ENCODE assay signal across 30 mouse cellular contexts in the genomic region with DNA sequence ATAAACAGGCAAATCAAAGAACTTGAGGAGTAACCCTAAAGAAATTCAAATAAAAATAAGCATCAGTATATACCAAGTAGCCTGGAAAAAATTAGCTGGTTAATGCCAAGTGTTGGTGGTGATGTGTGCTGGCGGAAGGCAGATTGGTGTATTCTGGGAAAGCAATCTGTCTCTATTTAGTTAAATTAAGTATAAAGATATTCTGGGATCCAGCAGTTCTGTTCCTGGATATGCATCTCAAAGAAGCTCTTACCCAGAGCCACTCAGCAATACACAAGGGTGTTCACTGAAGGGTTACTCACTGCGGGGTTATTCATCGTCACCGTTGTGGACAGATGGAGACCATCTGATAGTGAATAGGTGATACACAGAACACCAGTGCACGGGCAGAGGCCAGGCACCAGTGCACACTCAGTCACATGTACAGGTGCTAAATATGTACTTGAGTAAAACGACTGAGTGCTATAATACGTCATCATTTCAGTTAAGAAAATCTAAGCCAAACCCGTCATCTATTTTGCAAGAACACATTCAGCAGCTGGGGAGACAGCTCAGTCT. TPM values are rescaled to one million over a fixed set of nuclear protein-coding genes. Genes with fewer than 3 reads are reported as not detected.
DNase-seq lines count a peak whose midpoint lies in the region; ATAC-seq and TF ChIP-seq lines count a peak whose summit lies in the region.
"Had no signal": no experiment of that assay in that cellular context is flagged by ENCODE, and none has a peak within 500 bp of the region (broad histone marks: within the 10 kb centered on the region; RNA-seq: fewer than 3 reads in every experiment).

No protein-coding gene starts in this region.

- peak; percentile 66 for ATAC-seq in forebrain, embryonic 15.5 days (replicated peaks)
- no peak for ATAC-seq in forebrain, embryonic 12.5 days (ENCODE audit: low FRiP score)
- peak; percentile 34 for ATAC-seq in forebrain, postnatal 0 days
- ATAC-seq: CD4-positive, CD25-positive, alpha-beta regulatory T cell, adult 4 months; intestine, postnatal 0 days; lung, postnatal 0 days had no signal

- intact Hi-C loops in left cerebral cortex, postnatal 4 days (cut with DNase I), result no loop called here

- no peak for TF ChIP-seq CTCF in forebrain, postnatal 0 days (IDR thresholded peaks at IDR 0.05; ENCODE audit: low read depth)

- H3K9me3 ChIP-seq in forebrain, embryonic 15.5 days, result no peaks in the 10 kb centered on the region
- H3K9me3 ChIP-seq in forebrain, embryonic 12.5 days, result no peaks in the 10 kb centered on the region
- no peaks in the 10 kb centered on the region for H3K9me3 ChIP-seq in forebrain, postnatal 0 days (ENCODE audit: low read length)
- H3K9me3 ChIP-seq: hindbrain, embryonic 12.5 days; limb, embryonic 10.5 days; limb, embryonic 15.5 days; liver, embryonic 13.5 days; megakaryocyte, embryonic 14.5 days had no signal

- H3K4me2 ChIP-seq in forebrain, embryonic 15.5 days (replicated peaks), result no peak overlapping the region
- no peak overlapping the region for H3K4me2 ChIP-seq in forebrain, embryonic 12.5 days
- H3K4me2 ChIP-seq in forebrain, postnatal 0 days (ENCODE audit: low read depth), result no peak overlapping the region
- H3K4me2 ChIP-seq: heart, embryonic 11.5 days; hindbrain, embryonic 12.5 days; limb, embryonic 15.5 days; liver, embryonic 13.5 days had no signal

- H3K27ac ChIP-seq in forebrain, embryonic 15.5 days (replicated peaks), result no peak overlapping the region
- no peak overlapping the region for H3K27ac ChIP-seq in forebrain, embryonic 12.5 days
- no peak overlapping the region for H3K27ac ChIP-seq in forebrain, postnatal 0 days (ENCODE audit: low read depth, low read length)
- H3K27ac ChIP-seq: gastrocnemius, adult 2 months; hindbrain, embryonic 12.5 days; limb, embryonic 10.5 days; limb, embryonic 15.5 days; liver, embryonic 13.5 days had no signal

- 64% methylated on average over 8 of the region's 8 CpGs for WGBS in forebrain, embryonic 15.5 days
- WGBS in forebrain, embryonic 12.5 days, result 81% methylated on average over 8 of the region's 8 CpGs
- 58% methylated on average over 8 of the region's 8 CpGs for WGBS in forebrain, postnatal 0 days

- H3K9ac ChIP-seq in forebrain, embryonic 15.5 days (replicated peaks), result no peak overlapping the region
- H3K9ac ChIP-seq in forebrain, embryonic 12.5 days, result no peak overlapping the region
- H3K9ac ChIP-seq in forebrain, postnatal 0 days, result no peak overlapping the region
- H3K9ac ChIP-seq: hindbrain, embryonic 12.5 days; limb, embryonic 15.5 days; liver, embryonic 13.5 days had no signal

- H3K4me1 ChIP-seq in forebrain, embryonic 15.5 days, result peaks cover 10% of the 10 kb centered on the region
- H3K4me1 ChIP-seq in forebrain, embryonic 12.5 days, result peaks cover 4% of the 10 kb centered on the region; the same call in 1 of the 2 replicates
- H3K4me1 ChIP-seq in forebrain, postnatal 0 days (ENCODE audit: insufficient read depth), result no peaks in the 10 kb centered on the region
- H3K4me1 ChIP-seq: hindbrain, embryonic 12.5 days; limb, embryonic 15.5 days; megakaryocyte, embryonic 14.5 days had no signal

- H3K27me3 ChIP-seq in forebrain, embryonic 15.5 days, result no peaks in the 10 kb centered on the region
- no peaks in the 10 kb centered on the region for H3K27me3 ChIP-seq in forebrain, embryonic 12.5 days
- H3K27me3 ChIP-seq in forebrain, postnatal 0 days (ENCODE audit: insufficient read depth, low read length), result no peaks in the 10 kb centered on the region
- H3K27me3 ChIP-seq: hindbrain, embryonic 12.5 days; limb, embryonic 15.5 days; liver, embryonic 13.5 days; megakaryocyte, embryonic 14.5 days had no signal

- DNase-seq in left cerebral cortex, adult 9 months (ENCODE audit: low spot score in 2 of 2), result peak; percentile 9 to 22
- DNase-seq in left cerebral cortex, postnatal 4 days, result no peak
- DNase-seq in brain, adult 2 months (ENCODE audit: low read depth, low spot score), result peak; percentile 56
- DNase-seq in forebrain, postnatal 0 days, result peak; percentile 14
- no peak for DNase-seq in kidney, postnatal 25 days
- DNase-seq in ovary, postnatal 10 days (ENCODE audit: low spot score), result no peak
- DNase-seq: adrenal gland, postnatal 25 days; cerebellum, adult 8-10 months; cerebellum, postnatal 25 days; gastrocnemius, adult 2 months; gastrocnemius, postnatal 36 days; heart, adult 18-20 months; heart, postnatal 36 days; kidney, postnatal 14 days; liver, embryonic 13.5 days; lung, adult 18-20 months; lung, postnatal 4 days; midbrain, embryonic 14.5 days; retina, postnatal 1 day; thymus, postnatal 4 days had no signal

- no peaks in the 10 kb centered on the region for H3K36me3 ChIP-seq in forebrain, embryonic 15.5 days
- no peaks in the 10 kb centered on the region for H3K36me3 ChIP-seq in forebrain, embryonic 12.5 days (replicated peaks)
- no peaks in the 10 kb centered on the region for H3K36me3 ChIP-seq in forebrain, postnatal 0 days (ENCODE audit: insufficient read depth)
- H3K36me3 ChIP-seq: hindbrain, embryonic 12.5 days; limb, embryonic 10.5 days; limb, embryonic 15.5 days; liver, embryonic 13.5 days had no signal

- no peak overlapping the region for H3K4me3 ChIP-seq in forebrain, embryonic 15.5 days
- no peak overlapping the region for H3K4me3 ChIP-seq in forebrain, embryonic 12.5 days (replicated peaks)
- H3K4me3 ChIP-seq in forebrain, postnatal 0 days (ENCODE audit: low read depth, low read length), result no peak overlapping the region
- H3K4me3 ChIP-seq: gastrocnemius, adult 2 months; hindbrain, embryonic 12.5 days; limb, embryonic 10.5 days; limb, embryonic 15.5 days; liver, embryonic 13.5 days; megakaryocyte, embryonic 14.5 days had no signal

RNA-seq across cellular contexts. Expression of a gene that starts 38.5 kb away (rescaled TPM):
- polyA plus RNA-seq in forebrain, embryonic 15.5 days (2015; fragmentation: Nextera tagmentation; extraction: Ambion mirVana), result 21.5 and 22.2 TPM in 2 replicates
- 20.9 and 21.9 TPM in 2 replicates for polyA plus RNA-seq in forebrain, embryonic 12.5 days (2016; fragmentation: Nextera tagmentation; extraction: Ambion mirVana)
- total RNA-seq in left cerebral cortex, postnatal 4 days (2021), result 10 to 100 TPM; 29.0 to 29.4 TPM
- total RNA-seq in forebrain, postnatal 0 days (2014; rRNA removed), result 17.9 and 22.1 TPM in 2 replicates
- polyA plus RNA-seq in forebrain, postnatal 0 days (2015; fragmentation: Nextera tagmentation; extraction: Ambion mirVana), result 9.5 and 13.1 TPM in 2 replicates

Comparison
In these comparisons a context has a peak if more than half of its experiments do, and no peak if none do; other contexts are left out.
1. DNase-seq: peak in left cerebral cortex, adult 9 months (2 of 2), brain, adult 2 months (single experiment) and forebrain, postnatal 0 days (single experiment); none in left cerebral cortex, postnatal 4 days (single experiment), kidney, postnatal 25 days (0 of 2) and ovary, postnatal 10 days (single experiment).